Mouse (Mus musculus): ENCODE data around the gene Cd300lg. TPM values are rescaled to one million over a fixed set of nuclear protein-coding genes. Genes with fewer than 3 reads are reported as not detected.
A peak's percentile ranks its signal among the peaks of the same experiment; 100 is the strongest.

The Cd300lg gene
- total and polyA plus RNA-seq, 3 experiments: 0.08 to 0.26 TPM; not detected in 1

DNA sequence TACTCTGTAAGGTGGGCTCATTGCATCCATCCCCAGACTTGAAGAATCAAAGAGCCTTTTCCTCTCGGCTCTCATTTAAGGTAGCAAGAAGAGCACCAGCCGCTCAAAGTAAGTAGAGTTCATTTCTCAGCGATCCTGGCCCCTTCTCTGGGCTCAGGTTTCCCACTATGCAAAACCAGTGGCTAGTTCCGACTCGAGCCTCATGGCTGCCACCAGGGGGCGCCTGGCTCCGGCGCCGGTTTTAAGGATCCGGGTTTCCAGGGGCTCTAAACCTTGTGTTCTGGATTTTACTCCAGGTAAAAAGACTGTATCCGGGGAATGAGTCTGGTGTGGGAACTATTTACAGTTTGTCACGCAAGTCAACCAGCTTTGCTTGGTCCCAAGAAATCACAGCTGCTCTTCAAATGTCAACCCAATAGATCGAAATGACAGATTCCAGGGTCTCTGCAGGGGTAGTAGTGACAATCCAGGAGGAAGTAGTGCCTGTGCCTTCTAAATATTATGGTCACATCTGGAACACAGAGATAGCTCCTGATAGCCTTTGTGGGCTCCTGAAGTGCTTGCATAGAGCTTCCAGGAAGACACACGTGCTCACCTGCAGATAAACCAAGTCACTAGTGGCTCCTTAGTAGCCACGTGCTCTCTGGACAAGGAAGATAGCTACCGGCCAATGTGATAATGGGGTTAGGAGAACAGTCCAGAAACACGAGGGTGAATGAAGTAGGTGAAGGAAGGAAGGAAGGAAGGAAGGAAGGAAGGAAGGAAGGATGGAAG is 61.4 kb downstream of the Cd300lg start:
- Histone ChIP-seq H3K9ac (ENCODE audit: control insufficient read depth, low read depth, low read length, poor library complexity, severe bottlenecking) (peak overlapping the region; percentile 19), H3K9me3 (replicated peaks; ENCODE audit: insufficient read depth, low read length) (no peaks in the 10 kb centered on the region), H3K27ac (ENCODE audit: control insufficient read depth, low read depth, low read length) (no peak overlapping the region), H3K4me1 (ENCODE audit: control insufficient read depth in 1 of 2, insufficient read depth in 2 of 2, low read length in 2 of 2) (peaks cover 7 to 21% of the 10 kb centered on the region in 2 experiments), H3K36me3 (ENCODE audit: control insufficient read depth in 1 of 2, insufficient read depth in 2 of 2, low read length in 2 of 2) (peaks cover 0 to 4% of the 10 kb centered on the region in 2 experiments; a peak in 1 of 4 replicates), H3K27me3 (ENCODE audit: control insufficient read depth in 1 of 2, insufficient read depth in 2 of 2, low read length in 2 of 2) (peaks cover 2 to 3% of the 10 kb centered on the region in 2 experiments; a peak in 3 of 4 replicates), H3K79me2 (ENCODE audit: control insufficient read depth, insufficient read depth, low read length, poor library complexity) (no peaks in the 10 kb centered on the region), H3K4me3 (ENCODE audit: control insufficient read depth in 1 of 2, insufficient read depth in 1 of 2, low read depth in 2 of 2, low read length in 2 of 2) (peak overlapping the region in 1 of 2 experiments; percentile 2; a peak in 1 of 4 replicates)
- peak; percentile 81 for DNase-seq (ENCODE audit: low read depth, low spot score)
- TF ChIP-seq ZNF384 (IDR thresholded peaks at IDR 0.05; ENCODE audit: low read depth, low read length): no peak
- TF ChIP-seq BHLHE40 (IDR thresholded peaks at IDR 0.05; ENCODE audit: borderline replicate concordance, low read depth, low read length): peak; percentile 83
- peak; percentile 94 for TF ChIP-seq SMC3 (IDR thresholded peaks at IDR 0.05; ENCODE audit: low read depth, low read length)
- no peak for TF ChIP-seq ZMIZ1 (IDR thresholded peaks at IDR 0.05; ENCODE audit: low read depth, low read length)
- no peak for TF ChIP-seq JUND (IDR thresholded peaks at IDR 0.05; ENCODE audit: low read depth, low read length)
- no peak for TF ChIP-seq MEF2A (IDR thresholded peaks at IDR 0.05; ENCODE audit: extremely low read depth, insufficient replicate concordance, low read depth, low read length, poor library complexity, severe bottlenecking)
- no peak for TF ChIP-seq USF2 (IDR thresholded peaks at IDR 0.05; ENCODE audit: borderline replicate concordance in 1 of 2, insufficient read depth in 1 of 2, low read depth in 1 of 2, low read length in 2 of 2)
- TF ChIP-seq GABPA (IDR thresholded peaks at IDR 0.05; ENCODE audit: low read depth, low read length): no peak
- TF ChIP-seq CHD2 (IDR thresholded peaks at IDR 0.05; ENCODE audit: low read length): no peak
- 0 out of 2 replicates have a peak, but pooled peaks have one; percentile 33 for TF ChIP-seq TCF12 (IDR thresholded peaks at IDR 0.05; ENCODE audit: low read depth, low read length)
- no peak; the same call in 1 of the 2 replicates for TF ChIP-seq RCOR1 (IDR thresholded peaks at IDR 0.05; ENCODE audit: low read depth, low read length)
- TF ChIP-seq MYB (IDR thresholded peaks at IDR 0.05; ENCODE audit: low read depth, low read length): no peak
- no peak for TF ChIP-seq NELFE (IDR thresholded peaks at IDR 0.05; ENCODE audit: low read depth, low read length)
- TF ChIP-seq GATA1 (IDR thresholded peaks at IDR 0.05; ENCODE audit: low read depth, low read length): peak; percentile 62
- TF ChIP-seq CHD1 (IDR thresholded peaks at IDR 0.05; ENCODE audit: low read depth, low read length): no peak
- TF ChIP-seq MAFK (IDR thresholded peaks at IDR 0.05; ENCODE audit: borderline replicate concordance, low read depth, low read length): no peak
- no peak for TF ChIP-seq UBTF (IDR thresholded peaks at IDR 0.05; ENCODE audit: borderline replicate concordance, insufficient read depth, low read depth, low read length)
- no peak for TF ChIP-seq ZKSCAN1 (IDR thresholded peaks at IDR 0.05; ENCODE audit: low read depth, low read length)
- TF ChIP-seq MXI1 (IDR thresholded peaks at IDR 0.05; ENCODE audit: low read depth, low read length): peak; percentile 66
- no peak for TF ChIP-seq POLR2A (IDR thresholded peaks at IDR 0.05; ENCODE audit: control insufficient read depth in 1 of 2, insufficient read depth in 1 of 2, low read depth in 1 of 2, low read length in 2 of 2, poor library complexity in 1 of 2)
- peak; percentile 61 for TF ChIP-seq USF1 (IDR thresholded peaks at IDR 0.05; ENCODE audit: low read depth, low read length)
- peak; percentile 87 to 99 (median 95) for TF ChIP-seq CTCF (IDR thresholded peaks at IDR 0.05 in 2 of 3, conservative IDR thresholded peaks at IDR 0.05 in 1 of 3; ENCODE audit: control insufficient read depth in 1 of 3, insufficient read depth in 1 of 3, low read depth in 2 of 3, low read length in 3 of 3, poor library complexity in 1 of 3, severe bottlenecking in 1 of 3)
- 0 out of 2 replicates have a peak, but pooled peaks have one; percentile 39 for TF ChIP-seq TBP (IDR thresholded peaks at IDR 0.05; ENCODE audit: low read depth, low read length)
- TF ChIP-seq HCFC1 (IDR thresholded peaks at IDR 0.05; ENCODE audit: low read depth, low read length): no peak; the same call in 1 of the 2 replicates
- TF ChIP-seq ZC3H11A (IDR thresholded peaks at IDR 0.05; ENCODE audit: low read depth, low read length): peak; percentile 64
- TF ChIP-seq NRF1 (IDR thresholded peaks at IDR 0.05; ENCODE audit: insufficient read depth, low read depth, low read length, poor library complexity, severe bottlenecking): no peak
- peak; percentile 91 for TF ChIP-seq MAX (IDR thresholded peaks at IDR 0.05; ENCODE audit: low read length)
- no peak for TF ChIP-seq ELF1 (IDR thresholded peaks at IDR 0.05; ENCODE audit: low read depth, low read length)
- TF ChIP-seq MYC (IDR thresholded peaks at IDR 0.05; ENCODE audit: low read depth, low read length): peak; percentile 78
- TF ChIP-seq POLR2AphosphoS2 (IDR thresholded peaks at IDR 0.05; ENCODE audit: low read length): no peak
- no peak for TF ChIP-seq ETS1 (IDR thresholded peaks at IDR 0.05; ENCODE audit: low read depth, low read length)
- peak; percentile 62 for TF ChIP-seq RAD21 (IDR thresholded peaks at IDR 0.05; ENCODE audit: low read depth, low read length)
- no peak; the same call in 1 of the 2 replicates for TF ChIP-seq KAT2A (conservative IDR thresholded peaks at IDR 0.05; ENCODE audit: low read depth, low read length)
- TF ChIP-seq POLR2AphosphoS5 (IDR thresholded peaks at IDR 0.05; ENCODE audit: borderline replicate concordance, low read depth, low read length): no peak
- TF ChIP-seq TAL1 (IDR thresholded peaks at IDR 0.05; ENCODE audit: low read length): peak; percentile 77

Measured in MEL (cell line).